Mouse (Mus musculus) 3T3-L1 (cell line): ENCODE measurements around the gene Cables2.
A peak's percentile ranks its signal among the peaks of the same experiment; 100 is the strongest.

Source experiments
- DNase-seq: peaks from one replicate; pipeline ENCODE4 v3.0.0-alpha.2; 2015; ENCODE audit warnings: low read depth, low spot score

Gene Cables2

DNA sequence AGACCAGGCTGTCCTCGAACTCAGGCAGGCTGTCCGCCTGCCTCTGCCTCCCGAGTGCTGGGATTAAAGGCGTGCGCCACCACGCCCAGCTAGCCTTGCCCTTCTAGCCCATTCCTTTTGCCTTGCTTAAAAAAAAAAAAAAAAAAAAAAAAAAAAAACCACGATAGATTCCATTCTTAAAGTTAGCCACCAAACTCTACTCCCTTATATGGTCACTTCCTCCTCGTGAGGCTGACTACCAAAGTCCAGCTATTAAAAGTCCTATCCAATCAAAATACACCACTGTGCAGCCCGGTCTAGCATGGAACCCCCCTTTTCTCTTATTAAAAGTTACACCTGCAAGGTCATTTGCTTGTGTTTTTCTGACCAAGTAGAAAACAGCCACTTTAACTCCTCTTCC lies 17.6 kb downstream of the Cables2 start:
- DNase-seq: peak; percentile 64

DNA sequence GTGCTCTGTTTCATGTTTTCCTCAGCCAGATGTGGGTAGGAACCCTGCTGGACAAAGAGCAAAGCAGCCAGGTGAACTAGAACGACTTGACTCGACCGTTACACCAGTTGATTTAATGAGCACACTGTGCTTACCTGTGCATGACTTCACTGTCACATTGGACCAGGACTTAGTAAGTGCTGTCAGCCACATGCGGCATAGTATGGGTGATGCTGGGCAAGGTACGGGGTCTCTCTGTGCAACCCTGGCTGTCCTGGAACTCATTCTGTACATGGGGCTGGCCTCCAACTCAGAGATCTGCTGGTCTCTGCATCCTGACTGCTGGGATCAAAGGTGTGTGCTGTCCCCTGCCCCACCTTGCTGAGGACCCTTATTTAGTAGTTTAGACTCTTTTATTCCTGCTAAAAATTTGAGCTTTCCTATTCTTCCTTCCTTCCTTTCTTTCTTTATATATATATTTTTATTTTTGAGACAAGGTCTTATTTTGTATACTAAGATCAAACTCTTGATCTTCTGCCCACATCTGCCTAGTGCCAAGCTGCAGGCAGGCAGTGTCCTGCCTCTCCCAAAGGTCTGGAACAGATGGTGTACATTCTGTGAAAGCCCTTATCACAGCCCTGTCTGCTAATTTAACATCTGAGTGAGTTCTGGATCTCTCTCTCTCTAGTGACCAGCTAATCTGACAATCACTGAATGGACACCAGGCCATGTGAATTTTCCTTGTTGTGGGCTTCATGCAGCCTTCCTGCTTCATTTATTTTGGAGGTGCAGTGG lies 18.7 kb downstream of the Cables2 start:
- DNase-seq: no peak

DNA sequence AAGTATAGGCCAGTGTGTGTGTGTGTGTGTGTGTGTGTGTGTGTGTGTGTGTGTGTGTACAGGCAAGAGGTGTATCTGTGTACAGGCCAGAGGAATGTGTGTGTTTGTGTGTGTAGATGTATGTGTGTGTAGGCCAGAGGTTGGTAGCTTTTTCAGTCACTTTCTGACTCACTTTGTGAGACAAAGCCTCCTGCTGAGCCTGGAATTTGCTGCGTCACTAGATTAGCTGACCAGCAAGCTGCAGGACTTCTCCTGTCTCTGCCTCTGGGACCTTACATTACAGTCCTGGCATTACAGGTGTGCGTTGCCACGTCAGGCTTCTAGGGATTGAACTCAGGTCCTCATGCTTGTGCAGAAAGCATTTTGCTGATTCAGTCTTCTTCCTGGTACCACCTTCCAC lies 21.5 kb downstream of the Cables2 start:
- peak; percentile 24 for DNase-seq

DNA sequence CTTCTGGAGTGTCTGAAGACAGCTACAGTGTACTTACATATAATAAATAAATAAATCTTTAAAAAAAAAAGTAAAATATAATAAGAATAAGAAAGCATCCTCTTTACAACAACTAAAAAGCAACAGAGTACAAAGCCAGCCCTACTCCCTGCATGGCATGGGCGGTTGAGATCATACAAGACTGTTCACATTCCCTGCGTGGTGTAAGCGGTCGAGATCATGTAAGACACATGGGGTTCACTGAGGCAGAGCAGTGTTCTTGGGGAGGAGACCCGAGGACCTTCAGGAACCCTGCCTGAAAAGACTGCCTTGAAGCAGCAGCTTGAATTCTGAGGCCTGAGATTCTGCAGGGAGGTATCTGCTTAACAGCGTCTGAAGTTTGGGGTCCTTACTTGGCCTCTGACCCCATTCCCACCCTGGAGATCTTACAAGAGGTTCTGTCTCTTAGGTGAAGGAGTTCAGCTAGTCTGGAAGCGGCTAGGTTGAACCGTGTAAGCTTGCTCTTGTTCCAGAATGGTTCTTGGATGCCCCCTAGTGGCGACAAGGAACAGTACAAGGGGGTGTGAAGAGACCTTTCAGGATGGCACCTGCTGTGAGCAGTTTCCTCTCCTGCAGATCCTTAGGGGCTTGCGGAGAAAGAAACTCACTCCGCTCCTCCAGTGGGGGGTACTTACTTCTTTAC lies 22.2 kb downstream of the Cables2 start:
- DNase-seq: peak; percentile 94

DNA sequence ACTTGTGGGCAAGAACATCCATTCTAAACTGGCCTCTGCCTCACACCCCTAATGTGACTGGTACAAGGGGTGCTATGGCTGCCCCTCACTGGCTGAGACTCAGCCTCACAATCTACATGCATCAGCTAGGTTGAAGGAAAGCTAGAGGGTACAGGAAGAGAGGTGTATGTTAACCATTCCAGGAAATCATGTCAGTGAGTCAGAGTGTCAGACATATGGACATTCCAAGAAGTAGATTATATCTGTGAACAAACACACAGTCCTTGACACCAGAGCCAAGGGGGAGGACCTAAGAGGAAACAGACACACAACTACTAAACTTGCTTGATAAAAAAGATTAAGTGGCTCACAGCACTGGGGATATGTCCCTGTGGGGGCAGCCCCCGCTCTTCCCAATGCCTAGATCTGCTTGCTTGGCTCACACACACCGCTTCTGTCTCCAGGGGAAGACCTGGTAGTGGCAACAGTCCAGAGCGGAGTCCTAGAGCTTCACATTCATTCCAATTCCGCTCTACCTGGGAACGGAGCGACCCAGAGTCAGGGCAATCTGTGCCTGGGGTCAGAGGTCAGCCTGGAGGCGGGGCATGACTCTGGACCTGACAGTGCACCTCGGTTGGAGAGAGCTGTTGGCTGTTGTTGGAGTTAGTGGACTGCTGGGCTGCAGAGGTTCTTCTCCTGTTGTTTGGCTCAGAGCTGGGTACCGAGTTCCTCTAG lies 24.2 kb downstream of the Cables2 start:
- DNase-seq: peak; percentile 77

DNA sequence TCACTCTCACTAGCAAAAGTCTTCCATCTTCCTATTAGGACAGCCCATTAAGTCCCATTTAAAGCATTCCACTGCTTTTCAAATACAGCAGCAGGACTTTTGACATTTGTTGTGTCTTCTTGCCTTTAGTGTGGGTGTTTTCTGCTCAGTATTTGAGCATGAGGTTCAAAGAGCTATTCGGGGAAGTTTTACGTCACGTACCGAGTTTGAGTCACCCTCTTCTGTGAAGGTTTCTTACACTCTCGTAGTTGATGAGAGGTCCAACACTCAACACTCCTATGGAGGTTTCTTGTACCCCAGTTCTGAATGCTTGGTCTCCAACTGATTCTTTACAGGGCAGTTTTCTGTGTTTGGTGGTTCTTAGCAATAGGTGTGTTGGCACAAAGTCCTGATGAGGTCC lies 25.4 kb downstream of the Cables2 start:
- no peak for DNase-seq

DNA sequence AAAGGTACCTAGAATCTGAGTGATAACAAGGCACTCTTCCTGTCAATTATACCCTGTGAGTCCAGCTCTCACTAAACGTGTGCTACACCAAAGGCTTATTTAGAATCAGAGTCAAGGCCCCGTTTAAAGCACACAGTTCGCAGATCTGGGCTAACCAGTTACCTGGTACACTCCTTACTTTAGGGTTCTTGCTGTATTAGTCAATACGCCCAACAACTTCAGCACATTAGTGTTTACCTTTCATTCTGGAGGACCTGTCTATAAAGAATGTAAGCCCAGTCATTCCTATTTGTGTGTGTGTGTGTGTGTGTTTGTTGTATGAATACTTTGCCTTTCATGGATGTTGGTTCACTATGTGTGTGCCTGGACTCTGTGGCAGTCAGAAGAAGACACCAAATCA lies 30.2 kb downstream of the Cables2 start:
- no peak for DNase-seq

DNA sequence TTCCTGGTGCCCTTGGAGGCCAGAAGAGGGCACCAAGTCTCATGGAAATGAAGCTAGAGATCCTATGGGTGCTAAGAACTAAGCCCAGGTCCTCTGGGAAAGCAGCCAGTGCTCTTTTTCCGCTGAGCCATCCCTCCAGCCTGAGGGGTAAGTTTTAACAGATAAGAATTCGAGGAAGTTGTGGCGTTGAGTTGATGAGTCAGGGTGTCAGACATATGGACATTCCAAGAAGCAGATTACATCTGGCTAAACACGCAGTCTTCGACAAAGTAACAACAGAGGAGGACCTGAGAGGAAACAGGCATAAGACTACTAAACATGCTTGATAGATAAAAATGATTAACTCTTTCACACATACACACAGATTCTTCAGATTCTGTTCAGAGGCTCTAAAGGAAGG lies 34.7 kb downstream of the Cables2 start:
- DNase-seq: peak; percentile 62

DNA sequence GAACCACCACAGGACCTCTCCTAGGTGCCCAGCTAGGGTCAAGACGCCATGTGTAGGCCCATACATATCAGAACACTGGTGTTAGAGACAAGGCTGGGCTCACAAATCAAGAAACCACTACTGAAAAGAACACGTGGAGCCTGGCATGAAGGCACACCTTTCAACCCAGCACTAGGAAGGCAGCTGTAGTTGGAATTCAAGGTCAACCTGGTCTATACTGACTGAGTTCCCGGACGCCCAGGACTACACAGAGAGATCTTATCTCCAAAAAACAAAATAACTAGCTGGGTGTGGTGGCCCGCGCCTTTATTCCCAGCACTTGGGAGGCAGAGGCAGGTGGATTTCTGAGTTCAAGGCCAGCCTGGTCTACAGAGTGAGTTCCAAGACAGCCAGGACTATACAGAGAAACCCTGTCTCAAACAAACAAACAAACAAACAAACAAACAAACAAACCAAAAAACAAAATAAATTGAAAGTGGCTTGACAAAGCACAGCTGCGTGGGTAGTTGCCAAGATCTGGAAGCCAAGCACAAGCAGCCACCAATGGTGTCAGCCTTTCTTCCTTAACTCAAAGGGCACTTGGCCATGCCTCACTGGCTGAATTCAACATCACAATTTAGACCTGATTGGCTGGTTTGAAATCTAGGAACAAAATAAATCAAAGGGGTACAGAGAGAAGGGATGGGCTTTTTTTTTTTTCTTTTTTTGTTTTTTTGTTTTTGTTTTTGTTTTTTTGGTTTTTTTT lies 35.5 kb downstream of the Cables2 start:
- no peak for DNase-seq

DNA sequence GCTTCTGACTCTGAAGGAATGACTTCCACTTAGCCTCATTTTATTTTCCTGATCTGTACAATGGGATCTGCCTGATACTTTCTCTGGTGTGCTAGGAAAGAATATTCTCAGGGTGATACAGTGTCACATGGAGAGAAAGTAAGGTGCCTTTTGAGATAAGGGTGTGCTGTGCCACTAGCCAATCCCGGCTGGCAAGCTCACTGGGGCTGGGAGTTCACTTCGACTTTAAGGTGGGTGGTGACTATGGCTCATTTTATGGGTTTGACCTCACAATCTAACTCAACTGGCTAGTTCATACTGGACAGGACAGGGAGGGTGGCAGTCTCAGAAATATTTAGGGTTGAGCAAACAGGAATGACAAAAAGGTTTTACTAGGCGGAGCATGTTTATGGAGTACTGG lies 36.4 kb downstream of the Cables2 start:
- DNase-seq: no peak

DNA sequence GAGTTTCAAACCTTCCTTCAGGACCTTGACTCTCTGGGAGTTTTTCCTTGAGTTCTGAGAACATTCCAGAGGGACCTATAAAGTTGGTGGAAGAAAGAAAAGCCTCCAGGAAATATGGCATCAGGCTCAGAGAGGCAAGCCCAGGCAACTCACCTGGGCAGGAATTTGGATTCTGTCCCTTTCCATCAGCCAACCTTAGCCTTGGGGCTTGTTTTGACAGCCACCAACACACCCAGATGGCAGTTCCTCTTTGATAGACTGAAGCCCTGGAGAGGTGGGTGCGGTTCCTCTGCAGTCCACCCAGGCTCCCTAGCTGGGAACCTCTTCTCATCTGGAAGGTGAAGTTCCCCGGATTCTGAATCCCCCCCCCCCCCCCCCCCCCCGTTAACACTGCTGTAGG lies 36.8 kb downstream of the Cables2 start:
- DNase-seq: no peak

DNA sequence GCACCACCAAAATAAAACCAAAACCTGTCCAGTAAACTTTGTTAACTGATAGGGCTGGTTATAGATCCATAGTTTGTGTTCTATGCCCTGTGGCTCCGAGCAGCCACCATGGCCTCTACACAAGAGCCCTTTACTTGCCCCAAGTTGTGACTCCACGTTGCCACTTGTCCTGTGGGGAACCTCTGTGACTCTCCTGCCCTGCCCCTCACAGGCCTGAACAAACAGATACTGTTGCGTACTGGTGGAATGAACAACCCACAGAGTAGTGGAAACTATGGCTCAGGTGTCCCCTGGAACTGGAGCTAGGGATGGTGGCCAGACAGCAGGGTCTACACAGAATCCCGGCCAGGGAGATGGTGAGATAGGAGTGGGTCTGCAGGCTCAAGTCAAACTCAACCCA lies 37.5 kb downstream of the Cables2 start:
- no peak for DNase-seq

DNA sequence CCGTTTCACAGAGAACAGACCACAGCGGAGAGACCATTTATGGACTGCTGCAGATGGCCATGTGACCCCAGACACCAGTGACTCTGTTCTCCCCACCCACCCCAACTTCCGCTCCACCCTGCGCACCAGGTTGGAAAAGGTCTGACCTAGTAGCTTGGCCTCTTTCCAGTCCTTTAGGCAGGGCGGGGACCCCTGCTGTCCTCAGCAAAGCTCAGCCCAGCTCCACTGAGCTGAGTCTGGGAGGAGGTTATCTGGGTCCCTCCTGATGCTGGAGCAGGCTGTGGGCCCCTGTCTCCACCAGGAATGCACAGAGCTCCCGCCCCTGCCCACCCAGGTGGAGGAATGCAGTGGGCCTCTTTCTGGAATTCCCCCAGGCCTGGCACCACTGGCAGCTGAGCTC lies 38.3 kb downstream of the Cables2 start:
- no peak for DNase-seq

DNA sequence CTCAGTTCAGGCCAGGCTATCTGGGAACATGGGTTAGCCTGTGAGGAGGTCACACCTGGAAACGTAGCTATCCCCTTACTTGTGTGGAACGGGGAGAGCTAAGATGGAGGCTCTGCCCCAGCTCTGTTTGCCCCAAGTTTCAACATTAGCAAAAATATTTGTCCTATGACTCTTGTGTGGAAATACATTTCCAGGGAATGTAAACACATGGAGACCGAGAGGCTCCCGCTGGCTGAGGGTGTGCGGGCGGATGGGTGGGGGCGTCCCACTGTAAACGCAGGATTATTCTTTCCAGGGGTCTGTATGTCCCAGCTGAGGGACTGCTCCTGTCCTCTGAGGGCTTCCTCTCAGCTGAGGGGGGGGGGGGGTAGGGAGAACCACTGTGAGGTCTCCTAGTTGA lies 38.9 kb downstream of the Cables2 start:
- no peak for DNase-seq

DNA sequence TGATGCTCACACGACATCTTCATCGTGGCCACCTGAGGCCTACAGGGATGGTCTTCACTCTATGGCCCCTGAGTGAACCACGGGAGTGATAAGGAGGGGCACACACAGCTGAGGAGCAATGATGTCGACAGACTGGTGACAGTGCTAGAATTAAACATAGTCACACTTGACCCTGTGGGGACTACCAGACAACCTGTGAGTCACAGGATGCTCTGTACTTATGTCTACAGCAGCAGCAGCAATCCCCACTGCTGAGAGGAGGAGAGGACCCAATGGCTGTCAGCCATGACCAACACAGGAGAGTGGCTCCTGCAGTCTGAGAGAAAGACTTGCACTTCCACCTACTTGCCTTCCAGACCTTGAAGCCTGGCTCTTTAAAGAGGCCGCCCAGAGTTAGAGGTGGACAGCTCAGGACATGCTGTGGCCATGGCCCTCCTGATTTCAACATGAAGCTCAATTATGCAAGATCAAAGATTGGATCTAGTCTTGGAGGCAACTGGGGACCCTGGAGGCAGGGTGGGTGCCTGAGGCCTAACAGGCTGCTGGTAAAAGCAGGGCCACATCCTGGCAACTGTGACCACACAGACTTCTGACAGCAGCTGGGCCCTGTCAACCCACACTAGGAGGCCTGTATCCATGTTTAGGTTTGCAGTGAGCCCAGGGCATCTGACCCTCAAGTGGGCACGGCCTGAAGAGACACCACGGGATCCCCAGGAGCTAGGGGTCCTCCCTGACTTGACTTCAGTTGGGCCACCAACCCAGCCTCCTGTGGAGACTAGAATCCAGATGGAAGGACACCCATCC lies 40.0 kb downstream of the Cables2 start:
- peak; percentile 49 for DNase-seq

DNA sequence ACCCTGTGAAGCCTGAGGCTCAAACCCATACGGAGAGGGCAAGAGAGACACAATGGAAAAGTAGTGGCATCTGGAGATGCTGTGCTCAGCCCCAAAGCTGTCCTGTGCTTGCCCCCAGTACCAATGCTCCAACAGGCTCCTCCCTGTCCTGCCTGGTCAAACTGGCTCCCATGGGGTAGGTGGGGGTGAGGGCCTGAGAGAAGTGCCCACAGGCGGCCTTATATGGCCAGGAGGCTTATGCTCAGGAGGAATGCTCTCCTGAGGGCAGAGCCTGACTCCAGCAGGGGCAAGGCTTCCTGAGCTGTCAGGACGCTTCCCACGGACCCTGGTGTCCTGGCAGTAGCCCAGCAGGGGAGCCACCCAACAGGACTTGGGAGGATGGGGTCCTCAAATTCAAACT lies 42.8 kb downstream of the Cables2 start:
- peak; percentile 34 for DNase-seq

DNA sequence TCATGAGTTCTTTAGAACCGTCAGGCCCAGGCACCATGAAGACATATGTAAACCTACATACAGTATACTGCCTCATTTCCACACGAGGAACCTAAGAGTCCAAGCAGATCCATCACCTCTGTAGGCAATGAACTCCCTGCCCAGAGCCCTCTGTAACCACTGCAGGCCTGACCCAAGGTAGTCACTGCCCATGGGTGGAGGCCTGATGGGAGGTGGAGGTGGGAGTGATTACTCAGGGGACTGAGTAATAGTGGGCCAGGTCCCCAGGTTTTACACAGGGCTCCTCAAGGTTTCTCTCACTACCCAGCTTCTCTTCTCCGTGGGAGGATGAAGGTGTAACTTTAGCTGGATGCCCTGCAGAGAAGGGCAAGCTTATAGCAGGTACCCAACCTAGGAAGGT lies 44.2 kb downstream of the Cables2 start:
- DNase-seq: no peak

DNA sequence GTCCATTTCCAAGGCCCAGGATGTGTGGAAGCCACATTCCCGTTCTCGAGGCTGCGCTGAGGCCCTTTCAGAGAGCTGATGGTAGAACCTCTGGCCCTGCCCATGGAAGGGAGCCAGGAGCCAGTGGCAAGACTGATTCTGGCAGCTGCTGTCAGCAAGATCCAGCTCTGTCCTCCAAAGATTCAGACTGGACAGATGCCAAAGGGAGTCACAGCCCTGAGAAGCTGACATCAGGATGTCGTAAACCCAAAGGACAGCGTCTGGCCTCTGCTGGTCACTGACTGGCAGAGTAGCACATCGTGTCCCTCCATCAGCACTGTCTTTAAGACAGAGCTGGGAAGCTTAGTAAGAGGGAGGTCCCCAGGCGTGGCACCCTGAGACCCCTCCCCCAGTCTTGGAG lies 44.7 kb downstream of the Cables2 start:
- DNase-seq: peak; percentile 76

DNA sequence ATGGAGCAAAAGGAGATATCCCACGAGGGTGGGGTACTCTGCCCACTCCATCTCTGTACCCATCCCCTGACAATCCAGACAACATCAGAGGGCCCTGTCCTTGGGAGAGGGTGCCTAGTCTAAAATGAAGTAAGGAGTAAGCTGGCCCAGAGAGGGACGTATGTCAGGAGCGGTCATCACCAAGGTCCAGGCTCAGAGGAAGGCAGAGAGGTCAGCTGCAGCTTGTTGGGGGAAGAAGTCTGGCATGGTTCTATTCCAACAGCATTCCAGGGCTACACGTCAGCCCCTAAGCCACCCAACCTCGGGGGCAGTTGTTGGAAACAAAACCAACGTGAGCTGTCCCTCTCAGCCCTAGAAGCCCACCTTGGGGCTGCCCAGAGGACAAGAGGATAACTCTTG lies 45.2 kb downstream of the Cables2 start:
- peak; percentile 42 for DNase-seq

DNA sequence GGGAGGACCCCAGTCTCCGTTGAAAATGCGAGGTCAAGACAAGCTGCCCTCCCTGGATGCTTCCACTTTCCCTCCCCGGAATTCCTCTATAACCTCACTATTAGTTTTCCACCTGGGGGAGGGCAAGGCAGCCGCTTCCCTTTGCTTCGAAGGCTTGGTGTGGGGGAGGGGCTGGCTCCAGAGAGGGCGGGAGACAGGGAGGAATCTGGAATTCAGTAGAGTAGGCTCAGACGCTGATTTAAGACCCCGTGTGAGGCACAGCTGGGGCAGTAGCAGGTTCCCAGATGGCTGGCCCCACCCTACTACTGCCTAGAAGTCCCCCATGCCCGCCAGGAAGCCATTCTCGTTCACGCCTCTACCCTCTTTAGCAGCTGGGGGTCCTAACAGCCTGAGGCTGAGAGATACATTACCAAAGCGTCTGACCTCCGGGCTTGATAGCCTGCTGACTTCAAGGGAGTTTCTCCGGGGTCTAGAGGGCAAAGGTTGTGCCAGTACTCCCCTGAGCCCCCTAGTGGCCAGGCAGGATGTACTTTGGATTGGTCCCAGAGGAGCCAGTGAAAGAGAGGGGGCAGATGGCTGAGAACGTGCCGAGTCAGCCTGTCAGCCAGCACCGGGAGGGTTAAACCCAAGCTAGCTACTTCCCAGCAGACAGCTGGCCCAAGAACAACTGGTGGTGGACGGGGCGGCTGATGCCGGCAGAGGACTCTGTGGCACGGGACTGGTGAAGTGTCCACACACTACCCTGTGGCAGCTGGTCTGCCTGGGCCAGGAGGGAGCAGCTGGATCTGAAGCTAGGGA lies 45.8 kb downstream of the Cables2 start:
- DNase-seq: peak; percentile 59
